Mouse (Mus musculus) inflammation-experienced regulatory T-cells (primary cell): ENCODE data around the gene Rnf113a1. TPM values are rescaled to one million over a fixed set of nuclear protein-coding genes. Genes with fewer than 3 reads are reported as not detected.

ENCODE experiments used
- polyA plus RNA-seq, 2 experiments: library from polyadenylated mRNA; unstranded; fragments of 100-300 nt; shearing (Covaris generic); gene quantifications; one replicate each; pipeline ENCODE4 v1.2.1; 2017

The Rnf113a1 gene
- polyA plus RNA-seq: 10 to 100 TPM in 1 of 2 experiments, 1 to 10 TPM in 1; 7.4 to 12.5 TPM

GRCm38 (mm10) chrX:37191105-37191743, at the start of gene Rnf113a1, which contains the start of gene Ndufa1:
Rnf113a1 (plus strand) TSS chrX:37191245.
Ndufa1 (minus strand) TSS chrX:37191163.

GRCm38 (mm10) chrX:37168742-37169141, 22.3 kb upstream of the Rnf113a1 start, which contains the start of gene Akap14:
Akap14 (minus strand) TSS chrX:37168842.

GRCm38 (mm10) chrX:37210941-37211340, 19.9 kb downstream of the Rnf113a1 start, which contains the start of gene Gm9:
Gm9 (minus strand) TSS chrX:37211041.

GRCm38 (mm10) chrX:37222158-37222557, 31.1 kb downstream of the Rnf113a1 start, which contains the start of gene Rhox1:
Rhox1 (minus strand) TSS chrX:37222258.

Other genes starting within 250 kb of the Rnf113a1 start
- gene Sept6, start 199.5 kb upstream of the Rnf113a1 start, polyA plus RNA-seq: 100 to 1,000 TPM; 106 to 138 TPM
- not detected for gene Sowahd, start 142.4 kb upstream of the Rnf113a1 start, polyA plus RNA-seq
- gene Rpl39, start 105.8 kb upstream of the Rnf113a1 start, polyA plus RNA-seq: 100 to 1,000 TPM; 328 to 386 TPM
- gene Upf3b, start 80.9 kb upstream of the Rnf113a1 start, polyA plus RNA-seq: 10 to 100 TPM; 14.1 to 25.5 TPM
- 10 to 100 TPM; 17.7 to 21.1 TPM for gene Nkap, start 64.5 kb upstream of the Rnf113a1 start, polyA plus RNA-seq
- under 1 TPM; 0.20 to 0.21 TPM for gene Akap14, start 22.4 kb upstream of the Rnf113a1 start, polyA plus RNA-seq
- gene Ndufa1, start 82 bp upstream of the Rnf113a1 start, polyA plus RNA-seq: 100 to 1,000 TPM; 204 to 213 TPM
- gene Gm9, start 19.8 kb downstream of the Rnf113a1 start, polyA plus RNA-seq: not detected
- gene Rhox1, start 31.0 kb downstream of the Rnf113a1 start, polyA plus RNA-seq: under 1 TPM in 1 of 2 experiments, not detected in 1; 0.54 TPM
- not detected for gene Rhox2a, start 53.7 kb downstream of the Rnf113a1 start, polyA plus RNA-seq
- not detected for gene Rhox3a, start 58.7 kb downstream of the Rnf113a1 start, polyA plus RNA-seq
- gene Rhox4a, start 74.1 kb downstream of the Rnf113a1 start, polyA plus RNA-seq: not detected
- gene Rhox3a2, start 188.8 kb downstream of the Rnf113a1 start, polyA plus RNA-seq: not detected
- gene Rhox4a2, start 199.6 kb downstream of the Rnf113a1 start, polyA plus RNA-seq: under 1 TPM in 1 of 2 experiments, not detected in 1; 0.71 TPM
- not detected for gene Rhox2b, start 220.8 kb downstream of the Rnf113a1 start, polyA plus RNA-seq
- gene Rhox4b, start 241.2 kb downstream of the Rnf113a1 start, polyA plus RNA-seq: 1 to 10 TPM in 1 of 2 experiments, not detected in 1; 1.8 TPM